Mouse (Mus musculus) liver, postnatal 0 days (tissue): ENCODE results near the gene Icos. TPM values are rescaled to one million over a fixed set of nuclear protein-coding genes. Genes with fewer than 3 reads are reported as not detected.

Experiments used
- ATAC-seq: fragments of 200-750 bp; cut with Nextera tagmentation; 2 replicates; pipeline ENCODE4 v1.8.0; 2017; ENCODE audit warnings: mild to moderate bottlenecking, moderate library complexity
- DNase-seq: peaks from one replicate; pipeline ENCODE4 v3.0.0-alpha.2; 2016
- H3K27ac ChIP-seq: fragments of 300-500 bp; sonication (generic); 2 replicates; pipeline ENCODE4 v1.5.1; 2014; ENCODE audit warnings: antibody characterized with exemption, moderate library complexity, mild to moderate bottlenecking, low read depth
- H3K27me3 ChIP-seq: fragments of 300-500 bp; sonication (generic); 2 replicates; pipeline ENCODE4 v1.6.1; 2014; ENCODE audit warnings: low read length, control low read depth, mixed read lengths; ENCODE audit not compliant: insufficient read depth
- H3K36me3 ChIP-seq: fragments of 300-500 bp; sonication (generic); replicated peaks from 2 replicates; pipeline ENCODE4 v1.6.1; 2014; ENCODE audit warnings: mild to moderate bottlenecking, control low read depth, low read length, moderate library complexity, mixed read lengths; ENCODE audit not compliant: insufficient read depth
- H3K4me1 ChIP-seq: fragments of 300-500 bp; sonication (generic); 2 replicates; pipeline ENCODE4 v1.6.1; 2014; ENCODE audit warnings: antibody characterized with exemption, mild to moderate bottlenecking, control low read depth; ENCODE audit not compliant: insufficient read depth
- H3K4me2 ChIP-seq: fragments of 300-500 bp; sonication (generic); 2 replicates; pipeline ENCODE4 v1.6.1; 2014; ENCODE audit warnings: low read depth, mild to moderate bottlenecking, low read length, moderate library complexity, mixed read lengths
- H3K4me3 ChIP-seq: fragments of 300-500 bp; sonication (generic); 2 replicates; pipeline ENCODE4 v1.5.1; 2014; ENCODE audit warnings: low read depth, low read length
- H3K9ac ChIP-seq: fragments of 300-500 bp; sonication (generic); replicated peaks from 2 replicates; pipeline ENCODE4 v1.6.1; 2014; ENCODE audit warnings: mild to moderate bottlenecking, moderate library complexity
- H3K9me3 ChIP-seq: fragments of 300-500 bp; sonication (generic); 2 replicates; pipeline ENCODE4 v1.6.1; 2016; ENCODE audit warnings: mild to moderate bottlenecking, control low read depth, low read length, mixed read lengths
- CTCF ChIP-seq: sonication (generic); IDR thresholded peaks from 2 replicates; pipeline ENCODE4 v1.5.1; 2016; ENCODE audit warnings: antibody characterized with exemption, low read depth
- EP300 ChIP-seq: IDR thresholded peaks from 2 replicates; pipeline ENCODE4 v1.6.1; 2016; ENCODE audit warnings: antibody characterized with exemption, low read depth, mild to moderate bottlenecking
- WGBS: fragments of 180-500 bp; shearing (Covaris S2); extraction: QIAGEN DNeasy Blood & Tissue Kit; methylation state at CpG from one replicate; pipeline ENCODE4 v1.1.7; 2014; ENCODE audit not compliant: insufficient replicate concordance; 5-methylcytosine and 5-hydroxymethylcytosine counted together
- polyA plus RNA-seq: library from polyadenylated mRNA; unstranded; fragments of >200 nt; fragmentation: Nextera tagmentation; extraction: Ambion mirVana; gene quantifications from 2 replicates; pipeline ENCODE4 v1.2.1, GENCODE M21; 2015

The Icos gene
- polyA plus RNA-seq, 1 experiment from 2014 or later, result 1.4 TPM

DNA sequence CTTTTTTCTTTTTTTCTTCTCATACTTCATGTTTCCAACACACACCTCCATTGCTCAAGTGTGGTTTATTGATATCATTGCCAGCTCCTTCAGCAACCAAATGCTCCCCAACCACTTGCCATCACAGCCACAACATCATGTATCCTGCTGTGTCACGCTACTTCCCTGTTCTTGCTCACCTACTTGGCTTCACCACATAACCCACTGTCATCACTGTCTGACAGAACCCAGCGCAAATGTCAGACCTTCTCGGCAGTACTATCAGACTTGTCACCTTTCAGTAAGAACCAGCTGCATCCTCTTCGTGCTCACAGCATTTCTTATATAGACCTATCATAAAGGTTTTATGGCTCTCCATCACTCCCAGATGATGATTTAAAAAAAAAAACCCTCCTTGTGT, 61.6 kb downstream of the Icos start:
- no peak overlapping the region for H3K27ac ChIP-seq
- no peaks in the 10 kb centered on the region for H3K9me3 ChIP-seq
- WGBS, result 47% methylated on average over 4 of the region's 4 CpGs
- ATAC-seq (no peak), DNase-seq (no peak)
- H3K4me3 ChIP-seq, result no peak overlapping the region
- no peaks in the 10 kb centered on the region for H3K4me1 ChIP-seq
- no peaks in the 10 kb centered on the region for H3K27me3 ChIP-seq
- no peak overlapping the region for H3K9ac ChIP-seq
- no peaks in the 10 kb centered on the region for H3K36me3 ChIP-seq
- H3K4me2 ChIP-seq, result no peak overlapping the region
- TF ChIP-seq EP300 (no peak), CTCF (no peak)

GRCm38 (mm10) chr1:61040401-61040800, 62.7 kb downstream of the Icos start:
- no peak overlapping the region for H3K27ac ChIP-seq
- ATAC-seq (no peak), DNase-seq (no peak)
- WGBS, result 80% methylated on average over 4 of the region's 4 CpGs
- no peaks in the 10 kb centered on the region for H3K27me3 ChIP-seq
- H3K9ac ChIP-seq, result no peak overlapping the region
- no peaks in the 10 kb centered on the region for H3K9me3 ChIP-seq
- no peak overlapping the region for H3K4me3 ChIP-seq
- H3K36me3 ChIP-seq, result no peaks in the 10 kb centered on the region
- no peaks in the 10 kb centered on the region for H3K4me1 ChIP-seq
- H3K4me2 ChIP-seq, result no peak overlapping the region
- TF ChIP-seq CTCF (no peak), EP300 (no peak)

DNA sequence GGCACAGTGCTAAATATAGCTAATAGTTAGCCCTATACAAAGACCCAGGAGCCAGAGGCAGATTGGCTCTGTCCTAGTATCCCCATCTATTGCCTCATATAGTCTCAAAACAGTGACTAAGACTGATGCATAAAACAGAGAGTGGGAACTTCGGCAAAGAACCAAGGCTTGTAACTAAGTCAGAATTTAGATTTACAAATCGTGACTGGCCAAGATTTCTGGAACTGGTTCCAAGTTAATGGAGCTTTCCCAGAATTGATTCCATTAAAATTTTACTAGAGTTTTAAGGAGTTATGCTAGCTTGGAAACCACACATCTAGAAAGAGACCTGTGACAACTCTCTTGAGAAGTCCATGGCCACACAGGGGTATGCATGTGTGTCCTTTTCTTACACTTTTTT, 65.1 kb downstream of the Icos start:
- TF ChIP-seq EP300, result no peak
- no peak for TF ChIP-seq CTCF
- Histone ChIP-seq H3K27me3 (no peaks in the 10 kb centered on the region), H3K27ac (no peak overlapping the region), H3K36me3 (no peaks in the 10 kb centered on the region), H3K4me3 (no peak overlapping the region), H3K4me2 (no peak overlapping the region), H3K4me1 (no peaks in the 10 kb centered on the region), H3K9me3 (no peaks in the 10 kb centered on the region), H3K9ac (no peak overlapping the region)
- no peak for DNase-seq
- no peak for ATAC-seq
- 76% methylated on average over 2 of the region's 2 CpGs for WGBS

GRCm38 (mm10) chr1:61046055-61046705, 68.5 kb downstream of the Icos start:
- ATAC-seq (no peak), DNase-seq (no peak)
- Histone ChIP-seq H3K4me2 (no peak overlapping the region), H3K27ac (no peak overlapping the region), H3K36me3 (no peaks in the 10 kb centered on the region), H3K4me1 (no peaks in the 10 kb centered on the region), H3K9me3 (no peaks in the 10 kb centered on the region), H3K27me3 (no peaks in the 10 kb centered on the region), H3K9ac (no peak overlapping the region), H3K4me3 (no peak overlapping the region)
- 47% methylated on average over 3 of the region's 3 CpGs for WGBS
- TF ChIP-seq CTCF, result no peak
- no peak for TF ChIP-seq EP300

- no peaks in the 10 kb centered on the region for H3K27me3 ChIP-seq
- no peak overlapping the region for H3K27ac ChIP-seq
- H3K36me3 ChIP-seq, result no peaks in the 10 kb centered on the region
- ATAC-seq, result no peak
- WGBS, result 78% methylated on average over 3 of the region's 3 CpGs
- no peak for TF ChIP-seq CTCF
- no peak for TF ChIP-seq EP300
- no peak for DNase-seq
- H3K4me3 ChIP-seq, result no peak overlapping the region
- no peaks in the 10 kb centered on the region for H3K4me1 ChIP-seq
- no peaks in the 10 kb centered on the region for H3K9me3 ChIP-seq
- no peak overlapping the region for H3K9ac ChIP-seq
- H3K4me2 ChIP-seq, result no peak overlapping the region
Observed at GRCm38 (mm10) chr1:61047336-61047735, 69.6 kb downstream of the Icos start.

Other genes with a start within 250 kb of the Icos start
- not detected in 2 replicates for gene Ctla4, start 90.9 kb upstream of the Icos start, polyA plus RNA-seq